Mouse (Mus musculus) liver, embryonic 14.5 days (tissue): ENCODE results near the gene Akt2.

Experiments used
- CTCF ChIP-seq: IDR thresholded peaks from 2 replicates; pipeline ENCODE4 v1.5.1; 2016; ENCODE audit warnings: antibody characterized with exemption, low read depth, control low read depth
- EP300 ChIP-seq: IDR thresholded peaks from 2 replicates; pipeline ENCODE4 v1.6.1; 2016; ENCODE audit warnings: antibody characterized with exemption, low read depth

DNA sequence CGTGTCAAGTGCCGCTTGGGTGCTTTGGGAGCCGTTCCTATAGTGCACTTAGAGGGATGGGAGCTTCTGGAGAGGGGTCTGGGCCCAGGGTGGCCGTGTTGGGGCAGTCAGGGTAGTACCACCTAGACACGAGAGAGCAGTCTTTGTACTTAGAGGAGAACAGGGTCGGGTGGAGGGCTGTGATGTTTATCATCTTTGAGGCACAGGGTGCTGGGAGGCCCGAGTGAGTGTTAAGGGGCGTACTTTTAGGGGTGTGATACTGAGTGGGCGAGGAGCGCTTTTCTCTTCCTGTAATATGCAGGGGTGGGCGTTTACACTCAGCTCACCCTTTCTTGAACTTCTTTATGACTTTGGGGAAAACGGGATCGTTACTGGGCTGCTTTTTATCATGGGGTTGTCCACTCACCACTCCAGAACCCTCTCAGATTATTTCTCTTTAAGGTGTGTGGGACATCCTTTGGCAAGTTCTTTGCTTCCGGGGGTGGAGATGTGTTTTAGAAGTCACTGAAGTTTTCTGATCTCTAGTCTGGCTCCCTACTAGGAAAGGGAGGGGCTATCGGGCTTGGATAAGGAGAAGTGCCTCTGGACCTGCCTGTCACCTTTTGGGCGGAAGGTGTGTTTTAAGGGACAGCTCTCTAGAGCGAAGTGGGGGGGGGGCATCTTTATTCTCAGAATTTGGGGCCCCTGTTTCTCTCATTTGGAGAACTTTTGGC lies 1.0 kb downstream of the Akt2 start:
- TF ChIP-seq CTCF (no peak), EP300 (no peak)
